Mouse (Mus musculus): ENCODE measurements around the gene Noct. TPM values are rescaled to one million over a fixed set of nuclear protein-coding genes. Genes with fewer than 3 reads are reported as not detected.
A peak's percentile ranks its signal among the peaks of the same experiment; 100 is the strongest.

Gene Noct
- polyA plus RNA-seq, 1 experiment from 2014 or later = 10.0 TPM

DNA sequence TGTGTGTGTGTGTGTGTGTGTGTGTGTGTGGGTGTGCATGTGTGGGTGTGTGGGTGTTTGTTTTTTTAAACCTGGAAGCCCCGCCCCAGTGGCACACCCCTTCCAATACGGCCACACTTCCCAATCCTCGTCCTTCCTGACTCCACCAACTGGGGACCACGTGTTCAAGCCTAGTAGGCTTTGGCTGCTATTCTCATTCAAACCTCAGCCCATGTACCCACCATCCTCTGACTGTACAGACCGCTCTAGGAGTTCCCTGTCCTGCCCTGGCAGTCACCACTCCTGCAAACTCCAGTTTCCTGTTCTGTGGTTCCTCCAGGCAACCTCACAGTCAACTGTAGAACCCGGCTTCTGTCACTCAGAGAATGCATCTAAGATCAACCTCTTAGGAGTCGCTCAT lies 14.3 kb downstream of the Noct start:
- H3K4me3 ChIP-seq (ENCODE audit: low read depth, low read length) = no peak overlapping the region
- no peak overlapping the region for H3K4me2 ChIP-seq (ENCODE audit: low read depth, low read length)
- no peaks in the 10 kb centered on the region for H3K27me3 ChIP-seq (replicated peaks; ENCODE audit: control insufficient read depth, insufficient read depth, low read length)
- 75% methylated on average over 7 of the region's 7 CpGs for WGBS
- H3K4me1 ChIP-seq (ENCODE audit: control insufficient read depth, insufficient read depth, low read length) = no peaks in the 10 kb centered on the region
- H3K36me3 ChIP-seq (ENCODE audit: control insufficient read depth, insufficient read depth, low read length) = no peaks in the 10 kb centered on the region
- no peak overlapping the region for H3K27ac ChIP-seq (replicated peaks; ENCODE audit: low read depth, low read length)
- H3K9me3 ChIP-seq (ENCODE audit: control insufficient read depth, low read length) = no peaks in the 10 kb centered on the region
- ATAC-seq (ENCODE audit: low read depth) = no peak
- H3K9ac ChIP-seq (ENCODE audit: low read depth, low read length) = no peak overlapping the region
- DNase-seq (ENCODE audit: low spot score) = no peak

- Histone ChIP-seq H3K4me2 (ENCODE audit: low read depth, low read length) (no peak overlapping the region), H3K36me3 (ENCODE audit: control insufficient read depth, insufficient read depth, low read length) (no peaks in the 10 kb centered on the region), H3K9me3 (ENCODE audit: control insufficient read depth, low read length) (no peaks in the 10 kb centered on the region), H3K27ac (replicated peaks; ENCODE audit: low read depth, low read length) (no peak overlapping the region), H3K4me3 (ENCODE audit: low read depth, low read length) (no peak overlapping the region), H3K4me1 (ENCODE audit: control insufficient read depth, insufficient read depth, low read length) (no peaks in the 10 kb centered on the region), H3K9ac (ENCODE audit: low read depth, low read length) (no peak overlapping the region), H3K27me3 (replicated peaks; ENCODE audit: control insufficient read depth, insufficient read depth, low read length) (no peaks in the 10 kb centered on the region)
- no peak for DNase-seq (ENCODE audit: low spot score)
- WGBS = 86% methylated on average over 3 of the region's 3 CpGs
- no peak for ATAC-seq (ENCODE audit: low read depth)
Measured at GRCm38 (mm10) chr3:51239541-51239940, 15.3 kb downstream of the Noct start.

DNA sequence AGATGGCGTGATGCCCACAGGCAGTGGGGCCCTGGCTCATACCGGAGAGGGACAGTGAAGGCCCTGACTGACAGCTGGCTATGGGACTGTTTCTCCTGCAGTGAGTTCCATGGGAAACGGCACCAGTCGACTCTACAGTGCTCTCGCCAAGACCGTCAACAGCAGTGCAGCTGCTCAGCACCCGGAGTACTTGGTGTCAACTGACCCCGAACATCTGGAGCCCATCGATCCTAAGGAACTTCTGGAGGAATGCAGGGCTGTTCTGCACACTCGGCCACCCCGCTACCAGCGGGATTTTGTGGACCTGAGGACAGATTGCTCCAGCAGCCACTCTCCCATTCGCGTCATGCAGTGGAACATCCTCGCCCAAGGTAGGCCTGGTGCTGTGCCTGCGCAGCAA lies 23.5 kb downstream of the Noct start:
- Histone ChIP-seq H3K4me2 (ENCODE audit: low read depth, low read length) (no peak overlapping the region), H3K27ac (replicated peaks; ENCODE audit: low read depth, low read length) (no peak overlapping the region), H3K9ac (ENCODE audit: low read depth, low read length) (no peak overlapping the region), H3K4me3 (ENCODE audit: low read depth, low read length) (no peak overlapping the region), H3K27me3 (replicated peaks; ENCODE audit: control insufficient read depth, insufficient read depth, low read length) (no peaks in the 10 kb centered on the region), H3K4me1 (ENCODE audit: control insufficient read depth, insufficient read depth, low read length) (0 out of 2 replicates have a peak, but pooled peaks cover 3% of the 10 kb centered on the region), H3K36me3 (ENCODE audit: control insufficient read depth, insufficient read depth, low read length) (peaks cover 32% of the 10 kb centered on the region), H3K9me3 (ENCODE audit: control insufficient read depth, low read length) (no peaks in the 10 kb centered on the region)
- peak; percentile 74 for ATAC-seq (ENCODE audit: low read depth)
- peak; percentile 66 for DNase-seq (ENCODE audit: low spot score)
- 47% methylated on average over 16 of the region's 16 CpGs for WGBS

DNA sequence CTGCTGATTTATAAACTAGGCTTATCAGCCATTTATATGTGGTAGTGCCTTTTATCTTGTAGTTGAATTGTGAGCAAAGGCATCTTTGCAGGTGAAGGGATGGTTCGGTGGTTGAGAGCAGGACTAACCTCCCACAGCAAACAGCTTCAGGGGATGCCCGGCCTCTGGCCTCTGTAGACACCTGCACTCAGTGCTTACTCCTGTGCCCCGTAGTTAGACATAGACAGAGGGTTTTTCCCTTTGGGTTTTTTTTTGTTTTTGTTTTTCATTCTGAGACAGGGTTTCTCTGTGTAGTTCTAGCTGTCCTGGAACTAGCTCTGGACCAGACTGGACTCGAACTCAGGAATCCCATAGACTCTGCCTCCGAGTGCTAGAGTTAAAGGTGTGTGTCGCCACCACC lies 24.4 kb downstream of the Noct start:
- H3K27ac ChIP-seq (replicated peaks; ENCODE audit: low read depth, low read length) = no peak overlapping the region
- H3K36me3 ChIP-seq (ENCODE audit: control insufficient read depth, insufficient read depth, low read length) = peaks cover 41% of the 10 kb centered on the region
- no peak overlapping the region for H3K4me2 ChIP-seq (ENCODE audit: low read depth, low read length)
- H3K9me3 ChIP-seq (ENCODE audit: control insufficient read depth, low read length) = no peaks in the 10 kb centered on the region
- H3K4me1 ChIP-seq (ENCODE audit: control insufficient read depth, insufficient read depth, low read length) = 0 out of 2 replicates have a peak, but pooled peaks cover 3% of the 10 kb centered on the region
- WGBS = 84% methylated on average over 6 of the region's 6 CpGs
- ATAC-seq (ENCODE audit: low read depth) (no peak), DNase-seq (ENCODE audit: low spot score) (no peak)
- H3K27me3 ChIP-seq (replicated peaks; ENCODE audit: control insufficient read depth, insufficient read depth, low read length) = no peaks in the 10 kb centered on the region
- H3K4me3 ChIP-seq (ENCODE audit: low read depth, low read length) = no peak overlapping the region
- no peak overlapping the region for H3K9ac ChIP-seq (ENCODE audit: low read depth, low read length)

DNA sequence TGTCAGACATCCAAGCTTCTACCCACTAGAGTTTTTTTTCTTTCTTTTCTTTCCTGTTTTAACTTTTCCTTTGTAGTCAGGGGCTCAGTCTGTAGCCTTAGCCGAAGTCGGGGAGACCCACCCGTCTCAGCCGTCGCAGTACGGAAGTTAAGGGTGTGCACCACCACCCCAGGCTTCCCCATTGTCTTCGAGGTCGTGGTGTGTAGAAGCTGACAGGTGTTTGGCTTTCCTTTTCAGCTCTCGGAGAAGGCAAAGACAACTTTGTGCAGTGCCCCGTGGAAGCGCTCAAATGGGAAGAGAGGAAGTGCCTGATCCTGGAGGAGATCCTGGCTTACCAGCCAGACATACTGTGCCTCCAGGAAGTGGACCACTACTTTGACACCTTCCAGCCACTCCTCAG lies 25.2 kb downstream of the Noct start:
- Histone ChIP-seq H3K27ac (replicated peaks; ENCODE audit: low read depth, low read length) (no peak overlapping the region), H3K4me2 (ENCODE audit: low read depth, low read length) (no peak overlapping the region), H3K9me3 (ENCODE audit: control insufficient read depth, low read length) (no peaks in the 10 kb centered on the region), H3K27me3 (replicated peaks; ENCODE audit: control insufficient read depth, insufficient read depth, low read length) (no peaks in the 10 kb centered on the region), H3K4me3 (ENCODE audit: low read depth, low read length) (no peak overlapping the region), H3K9ac (ENCODE audit: low read depth, low read length) (no peak overlapping the region), H3K4me1 (ENCODE audit: control insufficient read depth, insufficient read depth, low read length) (0 out of 2 replicates have a peak, but pooled peaks cover 3% of the 10 kb centered on the region), H3K36me3 (ENCODE audit: control insufficient read depth, insufficient read depth, low read length) (peaks cover 50% of the 10 kb centered on the region)
- WGBS = 88% methylated on average over 11 of the region's 11 CpGs
- ATAC-seq (ENCODE audit: low read depth) = no peak
- DNase-seq (ENCODE audit: low spot score) = no peak

DNA sequence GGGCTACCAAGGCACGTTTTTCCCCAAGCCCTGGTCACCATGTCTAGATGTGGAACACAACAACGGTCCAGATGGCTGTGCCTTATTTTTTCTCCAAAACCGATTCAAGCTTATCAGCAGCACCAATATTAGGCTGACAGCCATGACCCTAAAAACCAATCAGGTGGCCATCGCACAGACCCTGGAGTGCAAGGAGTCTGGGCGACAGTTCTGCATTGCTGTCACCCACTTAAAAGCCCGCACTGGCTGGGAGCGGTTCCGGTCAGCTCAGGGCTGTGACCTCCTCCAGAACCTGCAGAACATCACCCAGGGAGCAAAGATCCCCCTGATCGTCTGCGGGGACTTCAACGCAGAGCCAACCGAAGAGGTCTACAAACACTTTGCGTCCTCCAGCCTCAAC lies 25.6 kb downstream of the Noct start:
- Histone ChIP-seq H3K4me2 (ENCODE audit: low read depth, low read length) (no peak overlapping the region), H3K4me1 (ENCODE audit: control insufficient read depth, insufficient read depth, low read length) (0 out of 2 replicates have a peak, but pooled peaks cover 3% of the 10 kb centered on the region), H3K36me3 (ENCODE audit: control insufficient read depth, insufficient read depth, low read length) (peaks cover 54% of the 10 kb centered on the region), H3K9ac (ENCODE audit: low read depth, low read length) (no peak overlapping the region), H3K4me3 (ENCODE audit: low read depth, low read length) (no peak overlapping the region), H3K9me3 (ENCODE audit: control insufficient read depth, low read length) (no peaks in the 10 kb centered on the region), H3K27ac (replicated peaks; ENCODE audit: low read depth, low read length) (no peak overlapping the region), H3K27me3 (replicated peaks; ENCODE audit: control insufficient read depth, insufficient read depth, low read length) (no peaks in the 10 kb centered on the region)
- 93% methylated on average over 13 of the region's 13 CpGs for WGBS
- ATAC-seq (ENCODE audit: low read depth) = no peak
- no peak for DNase-seq (ENCODE audit: low spot score)

- Histone ChIP-seq H3K36me3 (ENCODE audit: control insufficient read depth, insufficient read depth, low read length) (peaks cover 64% of the 10 kb centered on the region), H3K4me2 (ENCODE audit: low read depth, low read length) (no peak overlapping the region), H3K27me3 (replicated peaks; ENCODE audit: control insufficient read depth, insufficient read depth, low read length) (no peaks in the 10 kb centered on the region), H3K9ac (ENCODE audit: low read depth, low read length) (no peak overlapping the region), H3K4me3 (ENCODE audit: low read depth, low read length) (no peak overlapping the region), H3K4me1 (ENCODE audit: control insufficient read depth, insufficient read depth, low read length) (0 out of 2 replicates have a peak, but pooled peaks cover 3% of the 10 kb centered on the region), H3K9me3 (ENCODE audit: control insufficient read depth, low read length) (no peaks in the 10 kb centered on the region), H3K27ac (replicated peaks; ENCODE audit: low read depth, low read length) (no peak overlapping the region)
- ATAC-seq (ENCODE audit: low read depth) = no peak
- WGBS = 83% methylated on average over 5 of the region's 5 CpGs
- DNase-seq (ENCODE audit: low spot score) = no peak
Measured at GRCm38 (mm10) chr3:51251057-51251456, 26.8 kb downstream of the Noct start.

DNA sequence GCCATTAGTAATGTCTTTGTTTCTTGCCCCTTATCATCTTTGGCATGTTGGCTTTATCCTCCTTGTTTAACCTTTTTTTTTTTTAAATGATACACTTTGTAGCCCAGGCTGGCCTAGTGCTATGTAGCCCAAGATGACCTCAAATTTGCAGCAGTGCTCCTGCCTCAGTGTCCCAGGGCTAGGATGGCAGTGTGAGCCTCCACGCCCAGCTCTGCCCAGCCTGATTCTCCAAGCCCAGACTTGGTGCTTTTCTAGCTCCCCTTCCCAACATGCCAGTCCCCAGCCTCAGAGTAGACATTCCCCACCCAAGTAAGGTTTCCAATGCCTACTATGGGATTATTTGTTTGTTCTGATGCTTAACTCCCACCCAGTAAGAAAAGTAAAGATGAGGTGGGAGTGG lies 28.0 kb downstream of the Noct start:
- no peak overlapping the region for H3K4me2 ChIP-seq (ENCODE audit: low read depth, low read length)
- 0 out of 2 replicates have a peak, but pooled peaks cover 3% of the 10 kb centered on the region for H3K4me1 ChIP-seq (ENCODE audit: control insufficient read depth, insufficient read depth, low read length)
- no peak overlapping the region for H3K27ac ChIP-seq (replicated peaks; ENCODE audit: low read depth, low read length)
- 96% methylated on average over 1 of the region's 1 CpGs for WGBS
- H3K9ac ChIP-seq (ENCODE audit: low read depth, low read length) = no peak overlapping the region
- H3K36me3 ChIP-seq (ENCODE audit: control insufficient read depth, insufficient read depth, low read length) = peaks cover 76% of the 10 kb centered on the region
- no peaks in the 10 kb centered on the region for H3K9me3 ChIP-seq (ENCODE audit: control insufficient read depth, low read length)
- no peak for ATAC-seq (ENCODE audit: low read depth)
- no peaks in the 10 kb centered on the region for H3K27me3 ChIP-seq (replicated peaks; ENCODE audit: control insufficient read depth, insufficient read depth, low read length)
- H3K4me3 ChIP-seq (ENCODE audit: low read depth, low read length) = no peak overlapping the region
- no peak for DNase-seq (ENCODE audit: low spot score)

DNA sequence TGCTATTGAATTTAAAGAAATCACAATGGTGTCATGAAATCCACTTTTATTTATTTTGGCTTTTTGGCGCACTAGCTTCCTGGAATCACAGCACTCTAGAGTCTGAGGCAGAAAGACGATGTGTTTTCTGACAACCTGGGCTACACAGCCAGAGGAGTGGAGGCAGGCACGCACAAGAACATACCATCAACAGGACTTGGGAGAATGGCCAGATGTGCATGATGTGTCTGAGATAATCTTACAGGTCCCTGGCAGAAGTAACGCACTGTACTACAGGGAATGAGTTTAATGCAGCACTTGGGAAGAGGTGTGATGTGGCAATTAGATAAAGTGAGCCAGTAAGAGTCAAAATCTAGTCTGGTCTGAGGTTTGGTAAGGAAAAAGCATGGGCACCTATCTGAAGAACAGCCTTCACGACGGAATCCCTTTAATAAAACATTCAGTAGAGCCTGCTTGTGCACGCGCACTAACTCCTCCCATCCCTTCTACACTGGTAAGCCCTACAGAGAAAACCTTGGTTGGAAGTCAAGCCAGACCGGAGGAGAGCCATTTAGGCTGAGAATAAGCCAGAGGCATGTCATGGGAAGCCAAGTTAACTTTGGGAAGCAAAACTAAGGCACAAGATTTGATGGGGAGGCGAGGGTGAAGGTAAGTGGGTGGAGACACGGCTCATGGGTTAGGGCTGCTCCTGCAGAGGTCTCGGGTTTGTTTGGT lies 28.6 kb downstream of the Noct start:
- no peak overlapping the region for H3K27ac ChIP-seq (replicated peaks; ENCODE audit: low read depth, low read length)
- H3K9me3 ChIP-seq (ENCODE audit: control insufficient read depth, low read length) = no peaks in the 10 kb centered on the region
- peaks cover 78% of the 10 kb centered on the region for H3K36me3 ChIP-seq (ENCODE audit: control insufficient read depth, insufficient read depth, low read length)
- 0 out of 2 replicates have a peak, but pooled peaks cover 2% of the 10 kb centered on the region for H3K4me1 ChIP-seq (ENCODE audit: control insufficient read depth, insufficient read depth, low read length)
- H3K9ac ChIP-seq (ENCODE audit: low read depth, low read length) = no peak overlapping the region
- no peaks in the 10 kb centered on the region for H3K27me3 ChIP-seq (replicated peaks; ENCODE audit: control insufficient read depth, insufficient read depth, low read length)
- H3K4me2 ChIP-seq (ENCODE audit: low read depth, low read length) = no peak overlapping the region
- no peak overlapping the region for H3K4me3 ChIP-seq (ENCODE audit: low read depth, low read length)
- 90% methylated on average over 12 of the region's 12 CpGs for WGBS
- DNase-seq (ENCODE audit: low spot score) (no peak), ATAC-seq (ENCODE audit: low read depth) (no peak)
